Mouse (Mus musculus): ENCODE results near the gene Dnajb13. TPM values are rescaled to one million over a fixed set of nuclear protein-coding genes. Genes with fewer than 3 reads are reported as not detected.
"Not testable (repeated sequence)": the region's sequence is repeated elsewhere in the genome, so short reads cannot be mapped to it uniquely, and the experiment has no call there.

The Dnajb13 gene
- polyA plus RNA-seq, 1 experiment from 2014 or later: 2.5 TPM

GRCm38 (mm10) chr7:100495581-100496251 is 19.0 kb downstream of the Dnajb13 start:
- Histone ChIP-seq H3K27me3 (peaks cover 13% of the 10 kb centered on the region), H3K36me3 (0 out of 2 replicates have a peak, but pooled peaks cover 6% of the 10 kb centered on the region), H3K27ac (replicated peaks) (peak overlapping the region; percentile 83), H3K4me3 (no peak overlapping the region), H3K4me1 (replicated peaks) (peaks cover 44% of the 10 kb centered on the region), H3K9me3 (no peaks in the 10 kb centered on the region), H3K9ac (peak overlapping the region; percentile 41), H3K4me2 (peak overlapping the region; percentile 70)
- 37% methylated on average over 11 of the region's 11 CpGs for WGBS
- ATAC-seq (ENCODE audit: low read depth): peak; percentile 85

GRCm38 (mm10) chr7:100495042-100495441 is 19.7 kb downstream of the Dnajb13 start:
- peaks cover 44% of the 10 kb centered on the region for H3K4me1 ChIP-seq (replicated peaks)
- no peaks in the 10 kb centered on the region for H3K9me3 ChIP-seq
- 0 out of 2 replicates have a peak, but pooled peaks cover 6% of the 10 kb centered on the region for H3K36me3 ChIP-seq
- 61% methylated on average over 8 of the region's 8 CpGs for WGBS
- H3K27ac ChIP-seq (replicated peaks): peak overlapping the region; percentile 83
- 0 out of 2 replicates have a peak overlapping the region, but pooled peaks have one; percentile 31 for H3K9ac ChIP-seq
- H3K4me2 ChIP-seq: peak overlapping the region; percentile 70
- ATAC-seq (ENCODE audit: low read depth): no peak
- no peak overlapping the region for H3K4me3 ChIP-seq
- H3K27me3 ChIP-seq: peaks cover 13% of the 10 kb centered on the region

GRCm38 (mm10) chr7:100494415-100494831 is 20.3 kb downstream of the Dnajb13 start:
- Histone ChIP-seq H3K4me3 (peak overlapping the region; percentile 42), H3K27ac (replicated peaks) (peak overlapping the region; percentile 42; the same call in 1 of the 2 replicates), H3K36me3 (0 out of 2 replicates have a peak, but pooled peaks cover 6% of the 10 kb centered on the region), H3K4me2 (peak overlapping the region; percentile 70), H3K9me3 (no peaks in the 10 kb centered on the region), H3K4me1 (replicated peaks) (peaks cover 44% of the 10 kb centered on the region), H3K27me3 (peaks cover 13% of the 10 kb centered on the region), H3K9ac (0 out of 2 replicates have a peak overlapping the region, but pooled peaks have one; percentile 64)
- 87% methylated on average over 7 of the region's 7 CpGs for WGBS
- no peak for ATAC-seq (ENCODE audit: low read depth)

- Histone ChIP-seq H3K27me3 (peaks cover 13% of the 10 kb centered on the region), H3K27ac (replicated peaks) (peak overlapping the region; percentile 42; the same call in 1 of the 2 replicates), H3K4me2 (peak overlapping the region; percentile 70), H3K9me3 (no peaks in the 10 kb centered on the region), H3K4me1 (replicated peaks) (peaks cover 45% of the 10 kb centered on the region), H3K36me3 (0 out of 2 replicates have a peak, but pooled peaks cover 6% of the 10 kb centered on the region), H3K4me3 (peak overlapping the region; percentile 42), H3K9ac (peak overlapping the region; percentile 64)
- 36% methylated on average over 19 of the region's 19 CpGs for WGBS
- no peak for ATAC-seq (ENCODE audit: low read depth)
Observed at GRCm38 (mm10) chr7:100493484-100494414, 21.0 kb downstream of the Dnajb13 start.

- H3K27me3 ChIP-seq: peaks cover 13% of the 10 kb centered on the region
- H3K4me2 ChIP-seq: peak within 1 kb of the TSS; percentile 70
- no peaks in the 10 kb centered on the region for H3K36me3 ChIP-seq
- WGBS: 2% methylated on average over 26 of the region's 27 CpGs
- peaks cover 51% of the 10 kb centered on the region for H3K4me1 ChIP-seq (replicated peaks)
- peak; percentile 6; the same call in 1 of the 2 replicates for ATAC-seq (ENCODE audit: low read depth)
- H3K9me3 ChIP-seq: no peaks in the 10 kb centered on the region
- H3K4me3 ChIP-seq: peak within 1 kb of the TSS; percentile 42
- H3K9ac ChIP-seq: peak within 1 kb of the TSS; percentile 64
- peak within 1 kb of the TSS; percentile 42; the same call in 1 of the 2 replicates for H3K27ac ChIP-seq (replicated peaks)
Observed at GRCm38 (mm10) chr7:100493117-100493483, 21.7 kb downstream of the Dnajb13 start, which contains the start of gene Ucp2. Ucp2 (plus strand) TSS chr7:100493337.

GRCm38 (mm10) chr7:100492391-100493116 is 22.2 kb downstream of the Dnajb13 start:
- 4% methylated on average over 33 of the region's 36 CpGs for WGBS
- peak overlapping the region; percentile 64 for H3K9ac ChIP-seq
- peak overlapping the region; percentile 70 for H3K4me2 ChIP-seq
- no peaks in the 10 kb centered on the region for H3K9me3 ChIP-seq
- no peak overlapping the region for H3K27ac ChIP-seq (replicated peaks)
- H3K36me3 ChIP-seq: no peaks in the 10 kb centered on the region
- H3K4me1 ChIP-seq (replicated peaks): peaks cover 52% of the 10 kb centered on the region
- H3K27me3 ChIP-seq: peaks cover 13% of the 10 kb centered on the region
- ATAC-seq (ENCODE audit: low read depth): no peak
- H3K4me3 ChIP-seq: peak overlapping the region; percentile 42

GRCm38 (mm10) chr7:100488474-100489048 is 26.2 kb downstream of the Dnajb13 start:
- Histone ChIP-seq H3K9me3 (no peaks in the 10 kb centered on the region), H3K4me3 (no peak overlapping the region), H3K27ac (replicated peaks) (peak overlapping the region; percentile 61), H3K4me1 (replicated peaks) (peaks cover 23% of the 10 kb centered on the region), H3K36me3 (no peaks in the 10 kb centered on the region), H3K27me3 (peaks cover 13% of the 10 kb centered on the region), H3K9ac (0 out of 2 replicates have a peak overlapping the region, but pooled peaks have one; percentile 8), H3K4me2 (no peak overlapping the region)
- 35% methylated on average over 10 of the region's 10 CpGs for WGBS
- peak; percentile 64; the same call in 1 of the 2 replicates for ATAC-seq (ENCODE audit: low read depth)

GRCm38 (mm10) chr7:100487301-100487700 is 27.5 kb downstream of the Dnajb13 start:
- Histone ChIP-seq H3K27me3 (peaks cover 4% of the 10 kb centered on the region; the same call in 1 of the 2 replicates), H3K4me2 (no peak overlapping the region), H3K9me3 (no peaks in the 10 kb centered on the region), H3K27ac (replicated peaks) (no peak overlapping the region), H3K36me3 (no peaks in the 10 kb centered on the region), H3K9ac (no peak overlapping the region), H3K4me3 (no peak overlapping the region), H3K4me1 (replicated peaks) (peaks cover 10% of the 10 kb centered on the region)
- ATAC-seq (ENCODE audit: low read depth): no peak
- 83% methylated on average over 2 of the region's 2 CpGs for WGBS

- Histone ChIP-seq H3K4me2 (no peak overlapping the region), H3K36me3 (no peaks in the 10 kb centered on the region), H3K27me3 (no peaks in the 10 kb centered on the region), H3K27ac (replicated peaks) (no peak overlapping the region), H3K4me3 (no peak overlapping the region), H3K9me3 (no peaks in the 10 kb centered on the region), H3K9ac (no peak overlapping the region), H3K4me1 (replicated peaks) (peaks cover 9% of the 10 kb centered on the region)
- no peak for ATAC-seq (ENCODE audit: low read depth)
- WGBS: 94% methylated on average over 5 of the region's 5 CpGs
Observed at GRCm38 (mm10) chr7:100484493-100484892, 30.3 kb downstream of the Dnajb13 start.

GRCm38 (mm10) chr7:100482046-100482445 is 32.7 kb downstream of the Dnajb13 start:
- not testable (repeated sequence) for H3K9ac ChIP-seq; ATAC-seq (ENCODE audit: low read depth); H3K9me3 ChIP-seq; H3K4me1 ChIP-seq (replicated peaks); H3K27me3 ChIP-seq; H3K4me3 ChIP-seq; H3K4me2 ChIP-seq; H3K27ac ChIP-seq (replicated peaks); H3K36me3 ChIP-seq
- WGBS: 73% methylated on average over 2 of the region's 2 CpGs

- Histone ChIP-seq H3K9me3 (no peaks in the 10 kb centered on the region), H3K27ac (replicated peaks) (no peak overlapping the region), H3K9ac (no peak overlapping the region), H3K4me3 (no peak overlapping the region), H3K4me2 (no peak overlapping the region), H3K36me3 (no peaks in the 10 kb centered on the region), H3K27me3 (no peaks in the 10 kb centered on the region), H3K4me1 (replicated peaks) (0 out of 2 replicates have a peak, but pooled peaks cover 3% of the 10 kb centered on the region)
- 87% methylated on average over 17 of the region's 17 CpGs for WGBS
- no peak for ATAC-seq (ENCODE audit: low read depth)
Observed at GRCm38 (mm10) chr7:100480175-100480574, 34.6 kb downstream of the Dnajb13 start.
